Mouse (Mus musculus): ENCODE results near the gene Hivep2. TPM values are rescaled to one million over a fixed set of nuclear protein-coding genes. Genes with fewer than 3 reads are reported as not detected.

The Hivep2 gene
- polyA plus RNA-seq, 1 experiment from 2014 or later, result 6.0 TPM

- Histone ChIP-seq H3K27me3 (replicated peaks) (no peaks in the 10 kb centered on the region), H3K27ac (no peak overlapping the region), H3K4me1 (no peaks in the 10 kb centered on the region), H3K9me3 (no peaks in the 10 kb centered on the region), H3K9ac (no peak overlapping the region), H3K36me3 (no peaks in the 10 kb centered on the region), H3K4me2 (no peak overlapping the region), H3K4me3 (replicated peaks) (no peak overlapping the region)
- WGBS, result 60% methylated on average over 5 of the region's 5 CpGs
- ATAC-seq (ENCODE audit: insufficient read depth, low FRiP score, low read depth), result peak; percentile 86
These were observed 104.7 kb downstream of the Hivep2 start for GRCm38 (mm10) chr10:14070498-14071079.

DNA sequence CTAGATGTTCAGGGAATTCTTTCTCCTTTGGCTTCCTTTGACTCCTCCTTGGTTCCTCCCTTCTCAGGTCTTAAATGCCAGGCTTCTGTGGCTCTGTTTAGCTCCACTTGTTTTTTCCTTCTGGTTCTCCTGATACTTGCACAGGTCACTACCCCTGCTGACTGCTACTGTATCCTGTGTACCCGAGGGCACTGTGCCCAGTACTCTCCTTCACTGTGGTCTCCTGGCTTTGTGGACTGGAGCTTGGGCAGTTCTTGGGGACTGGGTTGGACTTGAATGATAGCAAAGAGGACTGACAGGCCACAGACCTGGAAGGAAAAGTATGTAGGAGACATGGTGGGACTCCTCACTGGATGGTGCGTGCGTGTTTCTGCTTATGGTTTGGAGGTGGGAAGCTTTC, 106.6 kb downstream of the Hivep2 start:
- Histone ChIP-seq H3K4me2 (no peak overlapping the region), H3K4me1 (no peaks in the 10 kb centered on the region), H3K27me3 (replicated peaks) (no peaks in the 10 kb centered on the region), H3K27ac (no peak overlapping the region), H3K36me3 (no peaks in the 10 kb centered on the region), H3K9ac (no peak overlapping the region), H3K9me3 (no peaks in the 10 kb centered on the region), H3K4me3 (replicated peaks) (no peak overlapping the region)
- ATAC-seq (ENCODE audit: insufficient read depth, low FRiP score, low read depth), result no peak
- WGBS, result 90% methylated on average over 3 of the region's 3 CpGs

DNA sequence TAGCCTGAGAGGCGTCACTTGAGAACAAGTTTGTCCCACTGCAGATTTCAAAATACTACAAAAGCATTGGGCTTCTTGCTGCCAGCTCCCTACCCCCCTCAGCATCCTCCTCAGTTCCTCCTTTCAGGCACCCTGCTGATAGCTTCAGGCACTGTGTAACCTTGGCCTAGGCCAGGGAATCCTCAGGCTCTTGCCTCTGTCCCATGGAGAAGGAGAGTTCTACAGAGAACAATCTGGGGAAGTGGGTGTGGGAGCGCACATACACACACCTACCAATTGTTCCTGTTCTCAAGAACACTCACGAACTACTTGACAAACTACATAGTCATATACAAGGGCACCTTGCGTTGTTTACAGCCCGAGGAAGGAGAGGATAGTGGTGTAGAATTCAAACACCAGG, 109.9 kb downstream of the Hivep2 start:
- Histone ChIP-seq H3K4me3 (replicated peaks) (no peak overlapping the region), H3K4me1 (no peaks in the 10 kb centered on the region), H3K9ac (no peak overlapping the region), H3K27me3 (replicated peaks) (no peaks in the 10 kb centered on the region), H3K4me2 (no peak overlapping the region), H3K9me3 (no peaks in the 10 kb centered on the region), H3K27ac (no peak overlapping the region), H3K36me3 (no peaks in the 10 kb centered on the region)
- ATAC-seq (ENCODE audit: insufficient read depth, low FRiP score, low read depth), result no peak
- 87% methylated on average over 5 of the region's 5 CpGs for WGBS

- Histone ChIP-seq H3K4me3 (replicated peaks) (no peak overlapping the region), H3K9me3 (no peaks in the 10 kb centered on the region)
These were observed 111.0 kb downstream of the Hivep2 start for GRCm38 (mm10) chr10:14076880-14077279.

GRCm38 (mm10) chr10:14080830-14081229, 115.0 kb downstream of the Hivep2 start:
- no peaks in the 10 kb centered on the region for H3K27me3 ChIP-seq (replicated peaks)
- H3K4me2 ChIP-seq, result no peak overlapping the region
- H3K4me3 ChIP-seq (replicated peaks), result no peak overlapping the region
- WGBS, result 70% methylated on average over 6 of the region's 6 CpGs
- H3K27ac ChIP-seq, result no peak overlapping the region
- H3K9ac ChIP-seq, result no peak overlapping the region
- no peaks in the 10 kb centered on the region for H3K4me1 ChIP-seq
- H3K9me3 ChIP-seq, result no peaks in the 10 kb centered on the region
- ATAC-seq (ENCODE audit: insufficient read depth, low FRiP score, low read depth), result no peak
- H3K36me3 ChIP-seq, result no peaks in the 10 kb centered on the region

More at GRCm38 (mm10) chr10:14076880-14077279, 111.0 kb downstream of the Hivep2 start:
- Histone ChIP-seq H3K36me3 (no peaks in the 10 kb centered on the region), H3K9ac (no peak overlapping the region), H3K4me2 (no peak overlapping the region), H3K27me3 (replicated peaks) (no peaks in the 10 kb centered on the region), H3K27ac (no peak overlapping the region), H3K4me1 (no peaks in the 10 kb centered on the region)
- 76% methylated on average over 9 of the region's 9 CpGs for WGBS
- no peak for ATAC-seq (ENCODE audit: insufficient read depth, low FRiP score, low read depth)

DNA sequence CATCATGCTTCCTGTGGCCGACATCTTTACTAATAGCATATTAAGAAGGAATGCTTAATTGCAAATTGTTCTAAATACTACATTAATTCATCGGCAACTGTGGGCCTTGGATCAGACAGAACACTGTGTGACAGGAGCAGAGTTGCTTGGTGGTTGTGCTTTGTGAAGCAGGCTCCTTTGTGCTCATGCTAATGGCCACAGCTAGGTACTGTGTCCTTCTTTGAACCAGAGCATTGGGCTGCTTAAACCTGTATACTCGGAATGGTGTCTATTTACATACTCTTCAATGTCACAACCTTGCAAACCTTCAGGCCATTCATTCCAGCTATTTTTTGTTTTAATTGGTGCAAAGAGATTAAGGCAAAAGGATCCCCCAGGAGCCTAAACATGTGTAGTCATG, 115.9 kb downstream of the Hivep2 start:
- Histone ChIP-seq H3K4me2 (no peak overlapping the region), H3K27ac (no peak overlapping the region), H3K27me3 (replicated peaks) (no peaks in the 10 kb centered on the region), H3K9me3 (no peaks in the 10 kb centered on the region), H3K4me1 (no peaks in the 10 kb centered on the region), H3K36me3 (no peaks in the 10 kb centered on the region), H3K9ac (no peak overlapping the region), H3K4me3 (replicated peaks) (no peak overlapping the region)
- ATAC-seq (ENCODE audit: insufficient read depth, low FRiP score, low read depth), result no peak
- 66% methylated on average over 3 of the region's 3 CpGs for WGBS

- no peaks in the 10 kb centered on the region for H3K36me3 ChIP-seq
- H3K9ac ChIP-seq, result no peak overlapping the region
- no peak overlapping the region for H3K27ac ChIP-seq
- H3K27me3 ChIP-seq (replicated peaks), result no peaks in the 10 kb centered on the region
- ATAC-seq (ENCODE audit: insufficient read depth, low FRiP score, low read depth), result no peak
- H3K9me3 ChIP-seq, result no peaks in the 10 kb centered on the region
- no peak overlapping the region for H3K4me3 ChIP-seq (replicated peaks)
- no peak overlapping the region for H3K4me2 ChIP-seq
- 79% methylated on average over 3 of the region's 3 CpGs for WGBS
- no peaks in the 10 kb centered on the region for H3K4me1 ChIP-seq
These were observed 116.4 kb downstream of the Hivep2 start for GRCm38 (mm10) chr10:14082275-14082674.

DNA sequence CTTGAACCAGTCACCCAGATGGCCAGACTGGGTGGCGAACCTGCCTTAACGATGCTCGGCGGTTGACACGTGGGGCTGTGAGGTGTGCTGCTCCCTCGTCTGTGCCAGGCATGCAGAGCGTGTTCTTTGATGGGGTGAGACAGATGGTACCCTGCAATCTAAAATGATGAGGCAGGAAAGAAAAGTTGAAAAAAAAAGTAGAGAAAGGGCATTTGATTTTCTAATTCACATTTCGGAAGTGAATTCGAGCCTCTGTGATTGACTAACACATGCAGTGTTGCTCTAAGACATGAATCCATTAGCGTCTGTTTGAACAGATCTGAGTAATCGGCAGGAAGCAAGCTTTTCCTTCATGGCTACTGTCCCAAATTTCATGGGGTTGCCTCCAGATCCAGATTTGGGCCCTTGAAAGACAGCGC, 119.4 kb downstream of the Hivep2 start:
- H3K4me3 ChIP-seq (replicated peaks), result no peak overlapping the region
- H3K27ac ChIP-seq, result no peak overlapping the region
- no peaks in the 10 kb centered on the region for H3K27me3 ChIP-seq (replicated peaks)
- H3K9me3 ChIP-seq, result no peaks in the 10 kb centered on the region
- ATAC-seq (ENCODE audit: insufficient read depth, low FRiP score, low read depth), result no peak
- no peak overlapping the region for H3K9ac ChIP-seq
- H3K36me3 ChIP-seq, result no peaks in the 10 kb centered on the region
- no peak overlapping the region for H3K4me2 ChIP-seq
- no peaks in the 10 kb centered on the region for H3K4me1 ChIP-seq
- 84% methylated on average over 12 of the region's 12 CpGs for WGBS

DNA sequence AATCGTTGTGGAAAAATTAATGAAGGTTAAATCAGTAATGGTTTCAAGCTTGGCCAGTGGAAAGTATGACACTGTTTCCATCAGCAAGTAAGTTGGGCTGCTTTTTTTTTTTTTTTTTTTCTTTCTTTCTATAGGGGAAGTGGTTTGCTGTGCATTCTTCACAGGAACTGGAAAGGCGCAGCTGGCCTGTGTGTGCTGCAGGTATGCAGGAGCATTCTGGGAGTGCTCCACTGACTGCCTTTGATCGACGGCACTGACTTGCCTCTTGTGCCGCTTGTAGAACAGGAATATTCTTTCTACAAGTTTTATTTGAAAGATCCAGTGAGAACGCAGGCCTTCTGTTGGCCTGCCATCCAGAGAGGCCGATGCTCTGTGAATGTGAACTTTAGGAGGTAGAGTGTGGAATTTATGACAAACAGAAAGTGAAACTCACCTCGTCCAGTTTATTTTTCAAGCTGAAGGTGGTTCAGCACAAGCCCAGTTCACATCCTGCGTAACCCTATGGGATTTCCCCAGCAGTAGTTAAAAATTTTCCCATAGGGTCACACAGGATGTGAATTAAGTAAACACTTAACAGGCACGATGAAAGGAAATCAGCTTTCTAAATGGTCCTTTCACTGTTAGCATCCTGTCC, 120.1 kb downstream of the Hivep2 start:
- H3K4me1 ChIP-seq, result no peaks in the 10 kb centered on the region
- peak overlapping the region; percentile 28 for H3K4me2 ChIP-seq
- ATAC-seq (ENCODE audit: insufficient read depth, low FRiP score, low read depth), result no peak
- no peak overlapping the region for H3K9ac ChIP-seq
- whole genome bisulfite sequencing, result 41% methylated on average over 10 of the region's 10 CpGs
- H3K4me3 ChIP-seq (replicated peaks), result peak overlapping the region; percentile 14; the same call in 1 of the 2 replicates
- peak overlapping the region; percentile 54; the same call in 1 of the 2 replicates for H3K27ac ChIP-seq
- no peaks in the 10 kb centered on the region for H3K27me3 ChIP-seq (replicated peaks)
- H3K36me3 ChIP-seq, result no peaks in the 10 kb centered on the region
- no peaks in the 10 kb centered on the region for H3K9me3 ChIP-seq

DNA sequence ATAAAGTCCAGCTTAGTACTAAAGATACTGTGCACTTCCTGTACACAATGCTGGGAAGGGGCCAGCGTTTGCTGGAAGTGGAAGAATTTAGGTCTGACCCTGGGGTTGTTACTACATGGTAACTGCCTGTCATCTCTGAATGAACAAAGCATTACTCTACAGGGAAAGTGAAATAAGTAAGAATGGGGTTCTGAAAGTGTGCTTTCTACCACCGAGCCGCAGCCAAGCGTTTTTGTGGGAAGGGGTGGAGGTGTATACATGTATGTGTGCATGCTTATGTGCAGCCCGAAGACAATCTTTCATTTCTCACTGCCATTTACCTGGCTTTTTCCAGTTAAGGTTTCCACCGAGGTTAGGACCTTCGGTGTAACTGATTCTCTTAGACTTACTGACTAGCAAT, 121.4 kb downstream of the Hivep2 start:
- Histone ChIP-seq H3K9ac (no peak overlapping the region), H3K36me3 (no peaks in the 10 kb centered on the region), H3K4me1 (no peaks in the 10 kb centered on the region), H3K4me3 (replicated peaks) (no peak overlapping the region), H3K27me3 (replicated peaks) (no peaks in the 10 kb centered on the region), H3K9me3 (no peaks in the 10 kb centered on the region), H3K27ac (no peak overlapping the region), H3K4me2 (no peak overlapping the region)
- 78% methylated on average over 7 of the region's 7 CpGs for WGBS
- no peak for ATAC-seq (ENCODE audit: insufficient read depth, low FRiP score, low read depth)

GRCm38 (mm10) chr10:14089488-14089887, 123.6 kb downstream of the Hivep2 start:
- no peaks in the 10 kb centered on the region for H3K36me3 ChIP-seq
- H3K4me3 ChIP-seq (replicated peaks), result no peak overlapping the region
- no peaks in the 10 kb centered on the region for H3K27me3 ChIP-seq (replicated peaks)
- ATAC-seq (ENCODE audit: insufficient read depth, low FRiP score, low read depth), result no peak
- 63% methylated on average over 9 of the region's 9 CpGs for WGBS
- H3K9ac ChIP-seq, result no peak overlapping the region
- H3K27ac ChIP-seq, result no peak overlapping the region
- no peaks in the 10 kb centered on the region for H3K9me3 ChIP-seq
- H3K4me2 ChIP-seq, result no peak overlapping the region
- H3K4me1 ChIP-seq, result no peaks in the 10 kb centered on the region

GRCm38 (mm10) chr10:14094033-14094432, 128.2 kb downstream of the Hivep2 start:
- no peaks in the 10 kb centered on the region for H3K4me1 ChIP-seq
- ATAC-seq (ENCODE audit: insufficient read depth, low FRiP score, low read depth), result no peak
- H3K9ac ChIP-seq, result no peak overlapping the region
- no peak overlapping the region for H3K4me2 ChIP-seq
- 82% methylated on average over 4 of the region's 4 CpGs for WGBS
- H3K36me3 ChIP-seq, result no peaks in the 10 kb centered on the region
- H3K27me3 ChIP-seq (replicated peaks), result no peaks in the 10 kb centered on the region
- no peak overlapping the region for H3K4me3 ChIP-seq (replicated peaks)
- H3K9me3 ChIP-seq, result no peaks in the 10 kb centered on the region
- no peak overlapping the region for H3K27ac ChIP-seq

Data from stomach, embryonic 15.5 days (tissue).